Mouse (Mus musculus) embryonic facial prominence, embryonic 15.5 days (tissue): ENCODE results near the gene Dennd1a. TPM values are rescaled to one million over a fixed set of nuclear protein-coding genes. Genes with fewer than 3 reads are reported as not detected.
A peak's percentile ranks its signal among the peaks of the same experiment; 100 is the strongest.

Experiments used
- ATAC-seq: fragments of 200-750 bp; cut with Nextera tagmentation; 2 replicates; pipeline ENCODE4 v1.8.0; 2017; ENCODE audit warnings: low read depth, moderate TSS enrichment; ENCODE audit not compliant: insufficient number of reproducible peaks, low FRiP score, low TSS enrichment
- H3K27ac ChIP-seq: fragments of 300-500 bp; sonication (generic); replicated peaks from 2 replicates; pipeline ENCODE4 v1.5.1; 2015; ENCODE audit warnings: mild to moderate bottlenecking, inconsistent platforms
- H3K27me3 ChIP-seq: fragments of 300-500 bp; sonication (generic); 2 replicates; pipeline ENCODE4 v1.6.1; 2015; ENCODE audit warnings: inconsistent platforms
- H3K36me3 ChIP-seq: fragments of 300-500 bp; sonication (generic); 2 replicates; pipeline ENCODE4 v1.6.1; 2015; ENCODE audit warnings: mild to moderate bottlenecking, inconsistent platforms
- H3K4me1 ChIP-seq: fragments of 300-500 bp; sonication (generic); 2 replicates; pipeline ENCODE4 v1.6.1; 2015; ENCODE audit warnings: inconsistent platforms
- H3K4me2 ChIP-seq: fragments of 300-500 bp; sonication (generic); replicated peaks from 2 replicates; pipeline ENCODE4 v1.6.1; 2015; ENCODE audit warnings: mild to moderate bottlenecking, inconsistent platforms
- H3K4me3 ChIP-seq: fragments of 300-500 bp; sonication (generic); replicated peaks from 2 replicates; pipeline ENCODE4 v1.5.1; 2015; ENCODE audit warnings: mild to moderate bottlenecking, inconsistent platforms
- H3K9ac ChIP-seq: fragments of 300-500 bp; sonication (generic); 2 replicates; pipeline ENCODE4 v1.6.1; 2015; ENCODE audit warnings: inconsistent platforms
- H3K9me3 ChIP-seq: fragments of 300-500 bp; sonication (generic); replicated peaks from 2 replicates; pipeline ENCODE4 v1.6.1; 2016; ENCODE audit warnings: inconsistent platforms
- WGBS: fragments of 180-500 bp; shearing (Covaris S2); methylation state at CpG from one replicate; pipeline ENCODE4 v1.1.7; 2015; 5-methylcytosine and 5-hydroxymethylcytosine counted together
- polyA plus RNA-seq: library from polyadenylated mRNA; unstranded; fragments of >200 nt; fragmentation: Nextera tagmentation; extraction: Ambion mirVana; gene quantifications from 2 replicates; pipeline ENCODE4 v1.2.1, GENCODE M21; 2015

The Dennd1a gene
- polyA plus RNA-seq, 1 experiment from 2014 or later, result 15.8 TPM

- no peaks in the 10 kb centered on the region for H3K4me1 ChIP-seq
- no peaks in the 10 kb centered on the region for H3K9me3 ChIP-seq
- no peak overlapping the region for H3K27ac ChIP-seq
- no peak overlapping the region for H3K9ac ChIP-seq
- H3K27me3 ChIP-seq, result no peaks in the 10 kb centered on the region
- no peak overlapping the region for H3K4me3 ChIP-seq
- H3K36me3 ChIP-seq, result peaks cover 7% of the 10 kb centered on the region; the same call in 1 of the 2 replicates
- ATAC-seq, result peak; percentile 53; the same call in 1 of the 2 replicates
- H3K4me2 ChIP-seq, result no peak overlapping the region
- 90% methylated on average over 2 of the region's 2 CpGs for WGBS
Observed at GRCm38 (mm10) chr2:37811682-37812081, 475.5 kb downstream of the Dennd1a start.

DNA sequence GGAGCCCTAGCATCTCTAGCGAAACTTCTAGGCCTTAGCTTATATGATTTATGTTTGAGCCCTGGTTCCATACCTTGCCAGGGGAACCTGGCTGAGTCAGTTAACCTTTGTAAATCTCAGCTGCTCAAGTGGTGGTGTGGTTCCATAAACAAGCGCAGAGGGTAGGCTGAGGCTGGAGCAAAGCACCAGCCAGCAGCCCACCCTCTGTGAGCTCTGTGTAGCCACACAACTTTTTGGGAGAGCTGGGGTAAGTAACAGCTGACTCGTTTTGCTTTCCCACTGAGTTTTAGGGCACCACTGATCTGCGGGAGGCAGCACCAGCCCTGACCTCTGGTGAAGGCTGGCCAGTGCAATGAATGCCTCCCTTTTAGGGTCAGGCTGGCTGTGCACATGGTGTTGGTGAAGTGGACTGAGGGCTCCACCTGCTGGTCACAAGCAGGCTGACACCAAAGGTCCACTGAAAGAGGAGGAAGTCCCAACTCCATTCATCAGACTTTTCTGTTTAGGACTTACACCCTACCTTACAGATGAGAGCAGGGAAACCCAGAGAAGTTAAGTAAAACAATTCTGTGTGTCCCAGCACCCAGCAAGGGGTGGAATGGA is 484.5 kb downstream of the Dennd1a start:
- Histone ChIP-seq H3K4me2 (no peak overlapping the region), H3K36me3 (peaks cover 7% of the 10 kb centered on the region), H3K27ac (no peak overlapping the region), H3K9ac (no peak overlapping the region), H3K4me3 (no peak overlapping the region), H3K4me1 (no peaks in the 10 kb centered on the region), H3K27me3 (no peaks in the 10 kb centered on the region), H3K9me3 (no peaks in the 10 kb centered on the region)
- 49% methylated on average over 4 of the region's 4 CpGs for WGBS
- ATAC-seq, result no peak

- no peak overlapping the region for H3K4me2 ChIP-seq
- H3K9me3 ChIP-seq, result no peaks in the 10 kb centered on the region
- no peaks in the 10 kb centered on the region for H3K4me1 ChIP-seq
- 87% methylated on average over 4 of the region's 4 CpGs for WGBS
- no peak overlapping the region for H3K9ac ChIP-seq
- H3K27me3 ChIP-seq, result no peaks in the 10 kb centered on the region
- no peak for ATAC-seq
- peaks cover 7% of the 10 kb centered on the region for H3K36me3 ChIP-seq
- H3K27ac ChIP-seq, result no peak overlapping the region
- no peak overlapping the region for H3K4me3 ChIP-seq
Observed at GRCm38 (mm10) chr2:37801687-37802086, 485.5 kb downstream of the Dennd1a start.

- no peak overlapping the region for H3K27ac ChIP-seq
- H3K27me3 ChIP-seq, result peaks cover 6% of the 10 kb centered on the region
- H3K4me3 ChIP-seq, result no peak overlapping the region
- H3K9me3 ChIP-seq, result no peaks in the 10 kb centered on the region
- H3K9ac ChIP-seq, result no peak overlapping the region
- 62% methylated on average over 6 of the region's 6 CpGs for WGBS
- no peak overlapping the region for H3K4me2 ChIP-seq
- H3K36me3 ChIP-seq, result peaks cover 7% of the 10 kb centered on the region
- ATAC-seq, result no peak
- no peaks in the 10 kb centered on the region for H3K4me1 ChIP-seq
Observed at GRCm38 (mm10) chr2:37799137-37799536, 488.1 kb downstream of the Dennd1a start.

DNA sequence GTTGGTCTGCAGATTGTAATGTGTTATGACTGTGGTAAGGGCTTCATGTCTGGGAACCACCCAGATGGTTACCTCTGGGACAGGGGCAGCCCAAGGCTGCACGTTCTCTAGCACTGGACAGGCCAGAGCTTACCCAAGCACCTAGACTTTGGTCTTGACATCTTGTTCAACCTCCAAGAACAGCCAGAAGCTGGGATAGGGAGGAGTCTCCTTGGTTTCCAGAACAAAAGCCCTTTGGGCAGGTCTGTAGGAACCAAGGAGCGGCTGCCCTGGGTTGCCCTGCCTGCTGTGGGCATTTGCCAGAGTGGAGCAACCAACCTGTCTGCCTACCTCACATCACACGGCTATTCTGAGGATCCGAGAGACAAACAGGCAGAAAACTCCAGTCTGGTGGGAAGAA is 490.1 kb downstream of the Dennd1a start:
- ATAC-seq, result no peak
- H3K27ac ChIP-seq, result no peak overlapping the region
- no peak overlapping the region for H3K4me3 ChIP-seq
- H3K9me3 ChIP-seq, result no peaks in the 10 kb centered on the region
- no peak overlapping the region for H3K9ac ChIP-seq
- H3K4me2 ChIP-seq, result no peak overlapping the region
- WGBS, result 87% methylated on average over 4 of the region's 4 CpGs
- H3K36me3 ChIP-seq, result peaks cover 7% of the 10 kb centered on the region
- H3K27me3 ChIP-seq, result peaks cover 24% of the 10 kb centered on the region
- H3K4me1 ChIP-seq, result peaks cover 8% of the 10 kb centered on the region; the same call in 1 of the 2 replicates

GRCm38 (mm10) chr2:37796021-37796420 is 491.2 kb downstream of the Dennd1a start:
- H3K27me3 ChIP-seq, result peaks cover 24% of the 10 kb centered on the region
- no peak overlapping the region for H3K9ac ChIP-seq
- H3K4me2 ChIP-seq, result no peak overlapping the region
- WGBS, result 48% methylated on average over 1 of the region's 1 CpGs
- no peak overlapping the region for H3K27ac ChIP-seq
- no peaks in the 10 kb centered on the region for H3K9me3 ChIP-seq
- H3K4me1 ChIP-seq, result peaks cover 8% of the 10 kb centered on the region; the same call in 1 of the 2 replicates
- H3K36me3 ChIP-seq, result peaks cover 7% of the 10 kb centered on the region; the same call in 1 of the 2 replicates
- H3K4me3 ChIP-seq, result no peak overlapping the region
- ATAC-seq, result no peak

DNA sequence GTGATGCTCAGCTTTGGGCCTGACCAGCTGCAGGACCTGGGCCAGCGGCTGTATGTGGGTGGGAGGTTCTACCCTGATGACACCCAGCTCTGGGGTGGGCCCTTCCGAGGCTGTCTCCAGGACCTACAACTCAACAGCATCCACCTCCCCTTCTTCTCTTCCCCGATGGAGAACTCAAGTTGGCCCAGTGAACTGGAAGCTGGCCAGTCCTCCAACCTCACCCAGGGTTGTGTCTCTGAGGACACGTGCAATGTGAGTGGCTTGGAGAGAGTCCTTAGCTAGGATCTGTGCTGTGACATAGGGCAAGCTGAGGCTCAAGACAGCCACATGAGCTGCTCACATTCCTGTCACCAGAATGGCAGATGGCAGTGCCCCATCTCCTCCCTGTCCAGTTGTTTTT is 495.9 kb downstream of the Dennd1a start:
- no peaks in the 10 kb centered on the region for H3K36me3 ChIP-seq
- H3K4me1 ChIP-seq, result peaks cover 16% of the 10 kb centered on the region
- no peak overlapping the region for H3K4me3 ChIP-seq
- H3K9me3 ChIP-seq, result no peaks in the 10 kb centered on the region
- H3K4me2 ChIP-seq, result no peak overlapping the region
- no peak overlapping the region for H3K27ac ChIP-seq
- 88% methylated on average over 4 of the region's 4 CpGs for WGBS
- H3K27me3 ChIP-seq, result peaks cover 36% of the 10 kb centered on the region
- H3K9ac ChIP-seq, result no peak overlapping the region
- ATAC-seq, result no peak

- Histone ChIP-seq H3K36me3 (no peaks in the 10 kb centered on the region), H3K4me2 (no peak overlapping the region), H3K27me3 (peaks cover 42% of the 10 kb centered on the region), H3K9ac (no peak overlapping the region), H3K9me3 (no peaks in the 10 kb centered on the region), H3K27ac (no peak overlapping the region), H3K4me3 (no peak overlapping the region), H3K4me1 (peaks cover 18% of the 10 kb centered on the region)
- WGBS, result 93% methylated on average over 14 of the region's 14 CpGs
- no peak for ATAC-seq
Observed at GRCm38 (mm10) chr2:37790738-37791137, 496.5 kb downstream of the Dennd1a start.

DNA sequence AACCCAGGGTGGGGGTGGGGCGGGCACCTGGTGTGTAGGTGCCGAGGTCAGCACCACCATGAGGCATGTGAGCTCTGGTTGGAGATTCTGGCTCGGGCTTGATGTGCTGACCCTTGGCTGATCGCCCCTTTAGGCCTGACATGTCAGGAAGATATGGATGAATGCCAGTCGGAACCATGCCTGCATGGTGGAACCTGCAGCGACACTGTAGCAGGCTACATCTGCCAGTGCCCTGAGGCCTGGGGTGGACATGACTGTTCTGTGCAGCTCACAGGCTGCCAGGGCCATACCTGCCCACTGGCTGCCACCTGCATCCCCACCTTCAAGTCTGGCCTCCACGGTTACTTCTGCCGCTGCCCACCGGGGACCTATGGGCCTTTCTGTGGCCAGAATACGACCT is 497.2 kb downstream of the Dennd1a start:
- Histone ChIP-seq H3K9ac (no peak overlapping the region), H3K36me3 (no peaks in the 10 kb centered on the region), H3K4me1 (peaks cover 18% of the 10 kb centered on the region), H3K27ac (no peak overlapping the region), H3K27me3 (peaks cover 44% of the 10 kb centered on the region), H3K4me3 (no peak overlapping the region), H3K9me3 (no peaks in the 10 kb centered on the region), H3K4me2 (no peak overlapping the region)
- WGBS, result 82% methylated on average over 10 of the region's 10 CpGs
- no peak for ATAC-seq

DNA sequence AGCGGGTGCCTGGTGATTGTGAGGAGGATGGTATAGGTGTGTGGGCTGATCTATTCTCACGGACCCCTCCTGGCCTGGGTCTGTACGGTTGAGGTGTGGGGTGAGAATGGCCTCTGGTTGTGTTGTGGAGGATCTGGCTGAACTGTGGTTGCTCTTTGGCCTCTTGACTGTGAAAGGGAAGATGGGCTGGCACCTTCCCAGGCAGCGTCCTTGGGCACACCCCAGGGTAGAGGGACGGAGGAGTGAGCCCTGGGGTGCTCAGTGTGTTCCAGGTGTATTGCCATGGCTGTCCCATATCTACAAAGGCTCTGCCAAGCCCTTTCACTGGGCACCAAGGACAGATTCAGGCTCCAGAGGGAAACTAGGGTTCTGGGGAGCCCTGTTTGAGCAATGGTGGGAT is 498.2 kb downstream of the Dennd1a start:
- no peak for ATAC-seq
- Histone ChIP-seq H3K27me3 (peaks cover 38% of the 10 kb centered on the region), H3K9ac (no peak overlapping the region), H3K9me3 (no peaks in the 10 kb centered on the region), H3K4me1 (peaks cover 18% of the 10 kb centered on the region), H3K4me3 (no peak overlapping the region), H3K36me3 (no peaks in the 10 kb centered on the region), H3K4me2 (no peak overlapping the region), H3K27ac (no peak overlapping the region)
- WGBS, result 92% methylated on average over 5 of the region's 5 CpGs

DNA sequence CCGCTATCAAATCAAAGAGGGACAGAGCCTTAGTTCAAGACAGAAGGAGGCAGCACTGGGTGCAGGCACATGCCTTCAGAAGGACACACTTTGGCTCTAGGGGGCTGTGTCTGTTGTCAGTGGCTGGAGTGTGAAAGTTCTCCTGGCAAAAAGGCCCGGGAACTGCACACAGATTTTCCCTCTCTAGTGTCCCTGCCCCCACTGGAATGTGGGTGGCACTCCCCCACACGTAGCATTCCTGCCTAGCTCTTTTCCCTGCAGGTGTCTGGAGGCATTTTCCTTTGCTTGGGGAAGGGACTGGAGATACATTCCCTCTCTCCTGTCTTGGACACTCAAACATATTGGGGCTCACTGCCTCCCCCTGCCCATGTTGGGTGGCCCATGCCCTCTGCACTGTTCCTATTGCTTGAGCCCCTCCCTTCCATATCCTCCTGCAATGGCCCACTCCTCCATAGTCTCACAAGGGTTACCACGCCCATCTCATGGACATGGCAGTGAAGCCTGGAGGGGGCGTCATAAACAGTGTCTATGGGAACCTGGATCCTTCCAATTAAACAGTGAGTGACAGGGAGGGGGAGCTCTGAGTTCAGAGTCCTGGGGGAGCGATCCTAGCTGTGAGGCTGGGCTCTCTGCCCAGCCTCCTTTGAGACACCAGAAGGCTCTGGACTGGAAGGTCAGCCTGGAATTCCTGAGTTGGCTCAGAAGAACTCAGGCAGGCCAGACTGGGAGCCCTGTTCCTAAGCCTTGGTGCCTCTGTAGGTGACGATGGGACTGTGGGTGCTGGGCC is 498.8 kb downstream of the Dennd1a start:
- no peak for ATAC-seq
- peaks cover 32% of the 10 kb centered on the region for H3K27me3 ChIP-seq
- no peak overlapping the region for H3K27ac ChIP-seq
- H3K9ac ChIP-seq, result no peak overlapping the region
- H3K9me3 ChIP-seq, result no peaks in the 10 kb centered on the region
- H3K36me3 ChIP-seq, result no peaks in the 10 kb centered on the region
- 59% methylated on average over 7 of the region's 7 CpGs for WGBS
- H3K4me2 ChIP-seq, result no peak overlapping the region
- no peak overlapping the region for H3K4me3 ChIP-seq
- peaks cover 15% of the 10 kb centered on the region for H3K4me1 ChIP-seq
